Mouse (Mus musculus) liver, adult 2 months (tissue): ENCODE data around the gene Ppp1r1c.

ENCODE experiments used
- CTCF ChIP-seq: fragments of 200-500 bp; IDR thresholded peaks from 2 replicates; pipeline ENCODE4 v1.5.1; 2011; ENCODE audit warnings: low read depth, low read length, control low read depth
- POLR2A ChIP-seq: fragments of 200-500 bp; IDR thresholded peaks from 2 replicates; pipeline ENCODE4 v1.6.1; 2011; ENCODE audit warnings: low read length, control low read depth; ENCODE audit not compliant: insufficient read depth; ENCODE audit errors: extremely low read depth

GRCm38 (mm10) chr2:79774372-79774771 lies 66.8 kb downstream of the Ppp1r1c start:
- TF ChIP-seq CTCF, result 0 out of 2 replicates have a peak, but pooled peaks have one; percentile 17
- no peak for TF ChIP-seq POLR2A
